Comparison of ENCODE assay signal across 8 mouse cellular contexts in genomic region chr12:36041281-36041589, GRCm38 (mm10). TPM values are rescaled to one million over a fixed set of nuclear protein-coding genes. Genes with fewer than 3 reads are reported as not detected.
DNase-seq lines count a peak whose midpoint lies in the region; ATAC-seq and TF ChIP-seq lines count a peak whose summit lies in the region.

No protein-coding gene starts in this region.

- no peak for TF ChIP-seq CTCF in left cerebral cortex, adult 2 months (IDR thresholded peaks at IDR 0.05)

- H3K9ac ChIP-seq in embryonic facial prominence, embryonic 15.5 days: no peak overlapping the region
- H3K9ac ChIP-seq in intestine, embryonic 16.5 days (ENCODE audit: low read depth, low read length): peak overlapping the region; percentile 90
- H3K9ac ChIP-seq in neural tube, embryonic 13.5 days: peak overlapping the region; percentile 99

- H3K4me2 ChIP-seq in embryonic facial prominence, embryonic 15.5 days (replicated peaks): peak overlapping the region; percentile 99
- H3K4me2 ChIP-seq in intestine, embryonic 16.5 days (ENCODE audit: low read depth, low read length): peak overlapping the region; percentile 86
- peak overlapping the region; percentile 73 for H3K4me2 ChIP-seq in neural tube, embryonic 13.5 days

- peak overlapping the region; percentile 99 for H3K27ac ChIP-seq in left cerebral cortex, adult 2 months
- H3K27ac ChIP-seq in embryonic facial prominence, embryonic 15.5 days (replicated peaks): no peak overlapping the region
- no peak overlapping the region for H3K27ac ChIP-seq in intestine, embryonic 16.5 days (ENCODE audit: low read length)
- H3K27ac ChIP-seq in neural tube, embryonic 13.5 days (replicated peaks): 0 out of 2 replicates have a peak overlapping the region, but pooled peaks have one; percentile 95

- no peaks in the 10 kb centered on the region for H3K9me3 ChIP-seq in embryonic facial prominence, embryonic 15.5 days (replicated peaks)
- H3K9me3 ChIP-seq in intestine, embryonic 16.5 days (ENCODE audit: control insufficient read depth, low read length): no peaks in the 10 kb centered on the region
- H3K9me3 ChIP-seq in neural tube, embryonic 13.5 days: no peaks in the 10 kb centered on the region

- no peaks in the 10 kb centered on the region for H3K36me3 ChIP-seq in embryonic facial prominence, embryonic 15.5 days
- no peaks in the 10 kb centered on the region for H3K36me3 ChIP-seq in intestine, embryonic 16.5 days (ENCODE audit: control insufficient read depth, insufficient read depth, low read length)
- H3K36me3 ChIP-seq in neural tube, embryonic 13.5 days: no peaks in the 10 kb centered on the region

- no peaks in the 10 kb centered on the region; the same call in 1 of the 2 replicates for H3K4me1 ChIP-seq in embryonic facial prominence, embryonic 15.5 days
- H3K4me1 ChIP-seq in intestine, embryonic 16.5 days (ENCODE audit: control insufficient read depth, insufficient read depth, low read length): peaks cover 4% of the 10 kb centered on the region; the same call in 1 of the 2 replicates
- H3K4me1 ChIP-seq in neural tube, embryonic 13.5 days (replicated peaks): peaks cover 26% of the 10 kb centered on the region

- WGBS in embryonic facial prominence, embryonic 15.5 days: 36% methylated on average over 4 of the region's 4 CpGs
- WGBS in intestine, embryonic 16.5 days: 28% methylated on average over 4 of the region's 4 CpGs
- WGBS in neural tube, embryonic 13.5 days: 38% methylated on average over 4 of the region's 4 CpGs

- intact Hi-C loops in left cerebral cortex, adult 2 months (cut with DNase I): loop anchor here (1.0 to 2.0 kb wide), 3 partner anchors 51 to 116 kb away; partner anchors contain the start of gene Ankmy2

- H3K27me3 ChIP-seq in embryonic facial prominence, embryonic 15.5 days: no peaks in the 10 kb centered on the region
- H3K27me3 ChIP-seq in intestine, embryonic 16.5 days (replicated peaks; ENCODE audit: control insufficient read depth, insufficient read depth, low read length): no peaks in the 10 kb centered on the region
- no peaks in the 10 kb centered on the region for H3K27me3 ChIP-seq in neural tube, embryonic 13.5 days

- DNase-seq in left cerebral cortex, adult 2 months (ENCODE audit: extremely low spot score in 1 of 2, low spot score in 2 of 2): no peak
- no peak for DNase-seq in left cerebral cortex, adult 18-20 months (ENCODE audit: low spot score in 2 of 2)
- no peak for DNase-seq in layer of hippocampus, postnatal 25 days (ENCODE audit: extremely low spot score in 1 of 2, low spot score in 1 of 2)
- no peak for DNase-seq in adrenal gland, adult 2 months
- DNase-seq in spleen, adult 12 weeks (ENCODE audit: low spot score): no peak

- no peak for ATAC-seq in embryonic facial prominence, embryonic 15.5 days (ENCODE audit: insufficient number of reproducible peaks, low FRiP score, low TSS enrichment, low read depth)
- no peak for ATAC-seq in intestine, embryonic 16.5 days
- ATAC-seq in neural tube, embryonic 13.5 days (ENCODE audit: low read depth): no peak

- H3K4me3 ChIP-seq in left cerebral cortex, adult 2 months: peak overlapping the region; percentile 75
- peak overlapping the region; percentile 80 for H3K4me3 ChIP-seq in embryonic facial prominence, embryonic 15.5 days (replicated peaks)
- peak overlapping the region; percentile 90 for H3K4me3 ChIP-seq in intestine, embryonic 16.5 days (ENCODE audit: low read length)
- H3K4me3 ChIP-seq in neural tube, embryonic 13.5 days: peak overlapping the region; percentile 93

RNA-seq across cellular contexts. Expression of gene Tspan13, which starts 1.1 kb away (rescaled TPM):
- 100 to 1,000 TPM; 197 to 200 TPM for total RNA-seq in left cerebral cortex, adult 2 months (2021)
- total RNA-seq in left cerebral cortex, adult 18-20 months (2021): 100 to 1,000 TPM; 201 to 208 TPM
- 55.7 and 66.5 TPM in 2 replicates for polyA plus RNA-seq in embryonic facial prominence, embryonic 15.5 days (2015; fragmentation: Nextera tagmentation; extraction: Ambion mirVana)
- polyA plus RNA-seq in intestine, embryonic 16.5 days (2015; fragmentation: Nextera tagmentation; extraction: Ambion mirVana): 151 and 157 TPM in 2 replicates
- 392 and 398 TPM in 2 replicates for polyA plus RNA-seq in neural tube, embryonic 13.5 days (2015; fragmentation: Nextera tagmentation; extraction: Ambion mirVana)
- total RNA-seq in layer of hippocampus, postnatal 25 days (2021): 100 to 1,000 TPM; 286 to 292 TPM
- total RNA-seq in adrenal gland, adult 2 months (2021): 10 to 100 TPM; 10.1 to 15.5 TPM
- polyA plus RNA-seq in adrenal gland, adult 2 months (2012; rRNA removed): 79.2 and 146 TPM in 2 replicates

RNA-seq across cellular contexts. Expression of gene Agr2, which starts 48.5 kb away (rescaled TPM):
- total RNA-seq in left cerebral cortex, adult 2 months (2021): not detected
- not detected for total RNA-seq in left cerebral cortex, adult 18-20 months (2021)
- 8.9 and 13.8 TPM in 2 replicates for polyA plus RNA-seq in embryonic facial prominence, embryonic 15.5 days (2015; fragmentation: Nextera tagmentation; extraction: Ambion mirVana)
- polyA plus RNA-seq in intestine, embryonic 16.5 days (2015; fragmentation: Nextera tagmentation; extraction: Ambion mirVana): 408 and 430 TPM in 2 replicates
- 0.40 TPM in 1 of 2 replicates, not detected in the other for polyA plus RNA-seq in neural tube, embryonic 13.5 days (2015; fragmentation: Nextera tagmentation; extraction: Ambion mirVana)
- not detected for total RNA-seq in layer of hippocampus, postnatal 25 days (2021)
- not detected for total RNA-seq in adrenal gland, adult 2 months (2021)
- polyA plus RNA-seq in adrenal gland, adult 2 months (2012; rRNA removed): not detected in 2 replicates

Comparison
In these comparisons a context has a peak if more than half of its experiments do, and no peak if none do; other contexts are left out.
1. H3K27ac ChIP-seq: peak in left cerebral cortex, adult 2 months (single experiment) and neural tube, embryonic 13.5 days (single experiment); none in embryonic facial prominence, embryonic 15.5 days (single experiment) and intestine, embryonic 16.5 days (single experiment).
2. RNA of gene Tspan13, which starts 1.1 kb away (total RNA-seq): 286 to 292 TPM in layer of hippocampus, postnatal 25 days, 201 to 208 TPM in left cerebral cortex, adult 18-20 months and 197 to 200 TPM in left cerebral cortex, adult 2 months; 10.1 to 15.5 TPM in adrenal gland, adult 2 months; every median in the first group is over 10 times any median in the second.
3. Peak in every context shown above with its lines, with median percentiles within 50 percentile points of each other: H3K4me3 ChIP-seq and H3K4me2 ChIP-seq.